Mouse (Mus musculus): Measurements from ENCODE around the gene Ttll11. TPM values are rescaled to one million over a fixed set of nuclear protein-coding genes. Genes with fewer than 3 reads are reported as not detected.

The Ttll11 gene
- polyA plus RNA-seq (2014; fragmentation: Nextera tagmentation; extraction: Ambion mirVana): 0.53 and 1.00 TPM in 2 replicates

DNA sequence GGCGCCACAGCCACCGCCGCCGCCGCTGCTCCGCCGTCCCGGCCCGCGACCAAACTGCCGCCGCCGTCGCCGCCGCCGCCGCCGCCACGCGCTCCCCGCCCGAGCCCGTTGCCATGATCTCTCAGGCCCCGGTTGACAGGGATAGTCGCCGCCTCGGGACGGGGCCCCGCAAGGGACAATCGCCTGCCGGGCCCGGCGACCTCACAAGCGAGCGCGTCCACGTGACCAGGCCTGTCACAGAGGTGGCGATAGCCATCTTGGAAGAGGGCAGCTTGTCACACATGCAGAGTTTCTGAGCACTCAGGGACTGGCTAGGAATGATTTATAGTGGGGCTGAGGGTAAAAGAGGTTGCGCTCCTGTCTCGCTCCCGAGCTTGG, at the start of gene Ttll11:
TSS of gene Ttll11 (minus strand) at position 270 of the 378 bp plus-strand sequence.
- Histone ChIP-seq H3K27ac (replicated peaks in 1 of 2; ENCODE audit: control insufficient read depth in 1 of 2, insufficient read depth in 1 of 2, low read depth in 2 of 2, low read length in 2 of 2) (peak within 1 kb of the TSS; percentile 27 to 68; a peak in 3 of 4 replicates), H3K27me3 (ENCODE audit: control insufficient read depth, insufficient read depth, low read length) (peaks cover 7% of the 10 kb centered on the region; the same call in 1 of the 2 replicates), H3K9ac (ENCODE audit: low read length) (peak within 1 kb of the TSS; percentile 90), H3K36me3 (ENCODE audit: control insufficient read depth, insufficient read depth, low read length) (no peaks in the 10 kb centered on the region), H3K9me3 (ENCODE audit: control insufficient read depth, low read length) (no peaks in the 10 kb centered on the region), H3K4me2 (ENCODE audit: low read length) (peak within 1 kb of the TSS; percentile 99), H3K4me3 (ENCODE audit: control insufficient read depth in 1 of 2, insufficient read depth in 1 of 2, low read depth in 1 of 2, low read length in 2 of 2) (peak within 1 kb of the TSS; percentile 89 to 91), H3K4me1 (ENCODE audit: control insufficient read depth in 2 of 2, insufficient read depth in 2 of 2, low read length in 2 of 2) (peaks cover 0 to 20% of the 10 kb centered on the region in 2 experiments)
- WGBS: 0% methylated on average over 31 of the region's 42 CpGs
- ATAC-seq (ENCODE audit: insufficient number of reproducible peaks, insufficient read depth, low FRiP score, low read depth): peak; percentile 84

DNA sequence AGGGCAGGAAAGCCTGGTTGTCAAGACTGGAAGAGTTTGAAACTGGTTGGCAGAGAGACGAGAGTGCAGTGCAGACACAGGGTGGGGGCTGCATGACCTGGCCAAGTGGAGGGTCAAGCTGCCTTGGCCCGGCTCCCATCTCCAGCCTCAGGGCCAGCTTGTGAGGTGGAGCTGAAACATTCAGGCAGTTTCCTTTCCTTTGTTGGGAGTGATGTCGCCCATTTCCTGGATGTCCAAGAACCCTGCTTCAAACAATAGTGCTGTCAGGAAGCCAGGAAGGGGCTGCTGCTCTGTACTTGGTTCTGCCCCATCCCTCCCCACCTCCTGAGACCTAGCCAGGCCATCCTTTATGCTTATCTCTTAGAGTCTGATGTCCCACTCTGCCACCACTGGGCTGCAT, 43.6 kb upstream of the Ttll11 start:
- no peak overlapping the region for H3K27ac ChIP-seq (replicated peaks in 1 of 2; ENCODE audit: control insufficient read depth in 1 of 2, insufficient read depth in 1 of 2, low read depth in 2 of 2, low read length in 2 of 2)
- no peak overlapping the region for H3K4me2 ChIP-seq (ENCODE audit: low read length)
- no peaks in the 10 kb centered on the region for H3K9me3 ChIP-seq (ENCODE audit: control insufficient read depth, low read length)
- 37% methylated on average over 3 of the region's 3 CpGs for WGBS
- H3K4me1 ChIP-seq (ENCODE audit: control insufficient read depth in 2 of 2, insufficient read depth in 2 of 2, low read length in 2 of 2): peaks cover 0 to 8% of the 10 kb centered on the region in 2 experiments; a peak in 1 of 4 replicates
- peaks cover 7% of the 10 kb centered on the region; the same call in 1 of the 2 replicates for H3K27me3 ChIP-seq (ENCODE audit: control insufficient read depth, insufficient read depth, low read length)
- no peak overlapping the region for H3K9ac ChIP-seq (ENCODE audit: low read length)
- ATAC-seq (ENCODE audit: insufficient number of reproducible peaks, insufficient read depth, low FRiP score, low read depth): 0 out of 2 replicates have a peak, but pooled peaks have one; percentile 33
- H3K4me3 ChIP-seq (ENCODE audit: control insufficient read depth in 1 of 2, insufficient read depth in 1 of 2, low read depth in 1 of 2, low read length in 2 of 2): no peak overlapping the region
- no peaks in the 10 kb centered on the region for H3K36me3 ChIP-seq (ENCODE audit: control insufficient read depth, insufficient read depth, low read length)

GRCm38 (mm10) chr2:36021385-36022159, 41.9 kb upstream of the Ttll11 start:
- peak; percentile 56; the same call in 1 of the 2 replicates for ATAC-seq (ENCODE audit: insufficient number of reproducible peaks, insufficient read depth, low FRiP score, low read depth)
- no peaks in the 10 kb centered on the region for H3K36me3 ChIP-seq (ENCODE audit: control insufficient read depth, insufficient read depth, low read length)
- H3K4me3 ChIP-seq (ENCODE audit: control insufficient read depth in 1 of 2, insufficient read depth in 1 of 2, low read depth in 1 of 2, low read length in 2 of 2): peak overlapping the region; percentile 27 to 34
- peaks cover 7% of the 10 kb centered on the region; the same call in 1 of the 2 replicates for H3K27me3 ChIP-seq (ENCODE audit: control insufficient read depth, insufficient read depth, low read length)
- peak overlapping the region; percentile 63 for H3K4me2 ChIP-seq (ENCODE audit: low read length)
- no peaks in the 10 kb centered on the region for H3K9me3 ChIP-seq (ENCODE audit: control insufficient read depth, low read length)
- H3K4me1 ChIP-seq (ENCODE audit: control insufficient read depth in 2 of 2, insufficient read depth in 2 of 2, low read length in 2 of 2): peaks cover 0 to 8% of the 10 kb centered on the region in 2 experiments; a peak in 1 of 4 replicates
- 12% methylated on average over 32 of the region's 32 CpGs for WGBS
- H3K9ac ChIP-seq (ENCODE audit: low read length): no peak overlapping the region
- H3K27ac ChIP-seq (replicated peaks in 1 of 2; ENCODE audit: control insufficient read depth in 1 of 2, insufficient read depth in 1 of 2, low read depth in 2 of 2, low read length in 2 of 2): no peak overlapping the region

GRCm38 (mm10) chr2:36013010-36013409, 33.3 kb upstream of the Ttll11 start:
- Histone ChIP-seq H3K4me1 (ENCODE audit: control insufficient read depth in 2 of 2, insufficient read depth in 2 of 2, low read length in 2 of 2) (peaks cover 6 to 13% of the 10 kb centered on the region in 2 experiments), H3K27ac (replicated peaks in 1 of 2; ENCODE audit: control insufficient read depth in 1 of 2, insufficient read depth in 1 of 2, low read depth in 2 of 2, low read length in 2 of 2) (no peak overlapping the region), H3K4me2 (ENCODE audit: low read length) (no peak overlapping the region), H3K4me3 (ENCODE audit: control insufficient read depth in 1 of 2, insufficient read depth in 1 of 2, low read depth in 1 of 2, low read length in 2 of 2) (no peak overlapping the region), H3K9ac (ENCODE audit: low read length) (no peak overlapping the region), H3K27me3 (ENCODE audit: control insufficient read depth, insufficient read depth, low read length) (peaks cover 19% of the 10 kb centered on the region), H3K9me3 (ENCODE audit: control insufficient read depth, low read length) (no peaks in the 10 kb centered on the region), H3K36me3 (ENCODE audit: control insufficient read depth, insufficient read depth, low read length) (no peaks in the 10 kb centered on the region)
- ATAC-seq (ENCODE audit: insufficient number of reproducible peaks, insufficient read depth, low FRiP score, low read depth): peak; percentile 46
- 44% methylated on average over 12 of the region's 12 CpGs for WGBS

DNA sequence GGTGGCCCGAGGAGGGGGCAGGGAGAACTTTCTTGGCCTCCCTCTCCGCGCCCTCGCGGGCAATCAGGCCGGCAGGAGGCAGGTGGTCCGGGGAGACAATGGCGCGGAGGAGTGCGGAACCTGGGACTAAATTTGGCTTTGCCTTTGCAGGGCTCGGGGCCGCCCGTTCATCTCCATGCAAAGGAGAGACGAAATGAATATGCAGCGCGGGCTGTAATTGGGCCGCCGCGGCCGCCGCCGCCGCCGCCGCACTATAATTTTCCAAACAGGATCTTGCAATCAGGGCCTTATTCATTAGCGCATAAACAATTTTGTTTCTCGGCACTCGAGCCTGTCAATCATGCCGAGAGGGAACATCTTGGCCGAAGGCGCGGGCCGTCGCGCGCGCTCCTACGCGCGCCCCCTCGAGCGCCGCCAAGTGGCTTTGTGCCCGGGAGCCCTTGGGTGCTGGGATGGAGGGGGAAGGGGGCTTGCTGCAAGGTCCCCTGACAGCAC, 31.7 kb upstream of the Ttll11 start:
- Histone ChIP-seq H3K4me3 (ENCODE audit: control insufficient read depth in 1 of 2, insufficient read depth in 1 of 2, low read depth in 1 of 2, low read length in 2 of 2) (peak overlapping the region; percentile 50 to 62), H3K4me2 (ENCODE audit: low read length) (peak overlapping the region; percentile 96), H3K27ac (replicated peaks in 1 of 2; ENCODE audit: control insufficient read depth in 1 of 2, insufficient read depth in 1 of 2, low read depth in 2 of 2, low read length in 2 of 2) (no peak overlapping the region), H3K4me1 (ENCODE audit: control insufficient read depth in 2 of 2, insufficient read depth in 2 of 2, low read length in 2 of 2) (peaks cover 6 to 13% of the 10 kb centered on the region in 2 experiments), H3K9me3 (ENCODE audit: control insufficient read depth, low read length) (no peaks in the 10 kb centered on the region), H3K36me3 (ENCODE audit: control insufficient read depth, insufficient read depth, low read length) (no peaks in the 10 kb centered on the region), H3K27me3 (ENCODE audit: control insufficient read depth, insufficient read depth, low read length) (peaks cover 19% of the 10 kb centered on the region), H3K9ac (ENCODE audit: low read length) (peak overlapping the region; percentile 72)
- ATAC-seq (ENCODE audit: insufficient number of reproducible peaks, insufficient read depth, low FRiP score, low read depth): no peak
- WGBS: under 1% methylated on average over 44 of the region's 44 CpGs

GRCm38 (mm10) chr2:36010579-36010978, 30.9 kb upstream of the Ttll11 start:
- H3K27ac ChIP-seq (replicated peaks in 1 of 2; ENCODE audit: control insufficient read depth in 1 of 2, insufficient read depth in 1 of 2, low read depth in 2 of 2, low read length in 2 of 2): no peak overlapping the region
- 53% methylated on average over 8 of the region's 8 CpGs for WGBS
- peaks cover 19% of the 10 kb centered on the region for H3K27me3 ChIP-seq (ENCODE audit: control insufficient read depth, insufficient read depth, low read length)

DNA sequence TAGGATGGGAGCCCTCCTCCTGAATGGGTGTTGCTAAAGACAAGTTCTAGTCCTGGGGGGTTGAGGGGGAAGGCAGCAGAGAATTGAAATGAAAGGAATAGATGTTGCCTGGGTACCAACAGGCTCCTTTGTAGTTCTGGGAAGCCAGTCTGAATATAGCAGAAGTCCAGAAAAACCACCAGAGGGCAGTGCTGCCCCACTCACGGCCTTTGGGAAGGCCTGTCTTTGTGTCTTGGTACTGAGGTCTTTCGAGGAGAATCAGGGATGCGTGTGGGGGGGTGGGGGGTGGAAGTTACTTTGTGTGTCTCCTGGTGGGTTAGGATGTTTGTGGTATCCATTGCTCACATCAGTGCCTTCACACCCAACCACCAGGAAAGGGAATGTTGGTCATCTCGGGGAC, 29.7 kb upstream of the Ttll11 start:
- WGBS: 20% methylated on average over 4 of the region's 4 CpGs
- no peak overlapping the region for H3K9ac ChIP-seq (ENCODE audit: low read length)
- peaks cover 28% of the 10 kb centered on the region for H3K27me3 ChIP-seq (ENCODE audit: control insufficient read depth, insufficient read depth, low read length)
- H3K4me3 ChIP-seq (ENCODE audit: control insufficient read depth in 1 of 2, insufficient read depth in 1 of 2, low read depth in 1 of 2, low read length in 2 of 2): no peak overlapping the region
- ATAC-seq (ENCODE audit: insufficient number of reproducible peaks, insufficient read depth, low FRiP score, low read depth): no peak
- H3K36me3 ChIP-seq (ENCODE audit: control insufficient read depth, insufficient read depth, low read length): no peaks in the 10 kb centered on the region
- no peak overlapping the region for H3K4me2 ChIP-seq (ENCODE audit: low read length)
- no peak overlapping the region for H3K27ac ChIP-seq (replicated peaks in 1 of 2; ENCODE audit: control insufficient read depth in 1 of 2, insufficient read depth in 1 of 2, low read depth in 2 of 2, low read length in 2 of 2)
- no peaks in the 10 kb centered on the region for H3K9me3 ChIP-seq (ENCODE audit: control insufficient read depth, low read length)
- peaks cover 6 to 13% of the 10 kb centered on the region in 2 experiments for H3K4me1 ChIP-seq (ENCODE audit: control insufficient read depth in 2 of 2, insufficient read depth in 2 of 2, low read length in 2 of 2)

More at GRCm38 (mm10) chr2:36010579-36010978, 30.9 kb upstream of the Ttll11 start:
- no peak overlapping the region for H3K4me3 ChIP-seq (ENCODE audit: control insufficient read depth in 1 of 2, insufficient read depth in 1 of 2, low read depth in 1 of 2, low read length in 2 of 2)
- no peak overlapping the region for H3K9ac ChIP-seq (ENCODE audit: low read length)
- H3K9me3 ChIP-seq (ENCODE audit: control insufficient read depth, low read length): no peaks in the 10 kb centered on the region
- no peak for ATAC-seq (ENCODE audit: insufficient number of reproducible peaks, insufficient read depth, low FRiP score, low read depth)
- peak overlapping the region; percentile 96 for H3K4me2 ChIP-seq (ENCODE audit: low read length)
- H3K4me1 ChIP-seq (ENCODE audit: control insufficient read depth in 2 of 2, insufficient read depth in 2 of 2, low read length in 2 of 2): peaks cover 6 to 13% of the 10 kb centered on the region in 2 experiments
- H3K36me3 ChIP-seq (ENCODE audit: control insufficient read depth, insufficient read depth, low read length): no peaks in the 10 kb centered on the region
